Mouse (Mus musculus): ENCODE measurements around the gene Cmtm2a. TPM values are rescaled to one million over a fixed set of nuclear protein-coding genes. Genes with fewer than 3 reads are reported as not detected.
"Not testable (repeated sequence)": the region's sequence is repeated elsewhere in the genome, so short reads cannot be mapped to it uniquely, and the experiment has no call there.

The Cmtm2a gene
- polyA plus RNA-seq, 1 experiment from 2014 or later = not detected

- H3K4me3 ChIP-seq (replicated peaks) = no peak overlapping the region
- 70% methylated on average over 6 of the region's 6 CpGs for WGBS (ENCODE audit: insufficient replicate concordance)
- H3K36me3 ChIP-seq = peaks cover 9% of the 10 kb centered on the region
- ATAC-seq (ENCODE audit: low read depth) = no peak
- no peaks in the 10 kb centered on the region for H3K9me3 ChIP-seq (replicated peaks)
- no peak overlapping the region for H3K9ac ChIP-seq
- no peak overlapping the region for H3K4me2 ChIP-seq
- DNase-seq = no peak
- no peak overlapping the region for H3K27ac ChIP-seq
- 0 out of 2 replicates have a peak, but pooled peaks cover 4% of the 10 kb centered on the region for H3K4me1 ChIP-seq (replicated peaks)
- H3K27me3 ChIP-seq = no peaks in the 10 kb centered on the region
Observed at GRCm38 (mm10) chr8:104268937-104269440, 24.0 kb downstream of the Cmtm2a start.

- H3K27me3 ChIP-seq = no peaks in the 10 kb centered on the region
- no peak overlapping the region for H3K27ac ChIP-seq
- H3K4me1 ChIP-seq (replicated peaks) = 0 out of 2 replicates have a peak, but pooled peaks cover 4% of the 10 kb centered on the region
- no peak for DNase-seq
- H3K36me3 ChIP-seq = peaks cover 15% of the 10 kb centered on the region
- H3K4me2 ChIP-seq = no peak overlapping the region
- H3K4me3 ChIP-seq (replicated peaks) = no peak overlapping the region
- no peak overlapping the region for H3K9ac ChIP-seq
- no peaks in the 10 kb centered on the region for H3K9me3 ChIP-seq (replicated peaks)
- no peak for ATAC-seq (ENCODE audit: low read depth)
Observed at GRCm38 (mm10) chr8:104268368-104268767, 24.6 kb downstream of the Cmtm2a start.

GRCm38 (mm10) chr8:104264271-104264935 is 28.6 kb downstream of the Cmtm2a start:
- not testable (repeated sequence) for H3K9me3 ChIP-seq (replicated peaks); H3K27me3 ChIP-seq; H3K4me1 ChIP-seq (replicated peaks); ATAC-seq (ENCODE audit: low read depth); H3K4me3 ChIP-seq (replicated peaks); H3K27ac ChIP-seq; H3K4me2 ChIP-seq; H3K9ac ChIP-seq; DNase-seq
- peaks cover 19% of the 10 kb centered on the region for H3K36me3 ChIP-seq
- 88% methylated on average over 22 of the region's 22 CpGs for WGBS (ENCODE audit: insufficient replicate concordance)

GRCm38 (mm10) chr8:104261802-104262201 is 31.2 kb downstream of the Cmtm2a start:
- ATAC-seq (ENCODE audit: low read depth); H3K4me2 ChIP-seq; H3K9me3 ChIP-seq (replicated peaks); H3K9ac ChIP-seq; H3K4me3 ChIP-seq (replicated peaks); H3K4me1 ChIP-seq (replicated peaks); H3K27me3 ChIP-seq; H3K27ac ChIP-seq; DNase-seq: not testable (repeated sequence)
- WGBS (ENCODE audit: insufficient replicate concordance) = 81% methylated on average over 5 of the region's 5 CpGs
- H3K36me3 ChIP-seq = peaks cover 41% of the 10 kb centered on the region

- Histone ChIP-seq H3K4me3 (replicated peaks) (no peak overlapping the region), H3K36me3 (peaks cover 8% of the 10 kb centered on the region), H3K9ac (no peak overlapping the region), H3K27me3 (no peaks in the 10 kb centered on the region), H3K27ac (no peak overlapping the region), H3K9me3 (replicated peaks) (no peaks in the 10 kb centered on the region), H3K4me1 (replicated peaks) (peaks cover 29% of the 10 kb centered on the region), H3K4me2 (no peak overlapping the region)
- DNase-seq = peak; percentile 20
- 75% methylated on average over 3 of the region's 3 CpGs for WGBS (ENCODE audit: insufficient replicate concordance)
- ATAC-seq (ENCODE audit: low read depth) = no peak
Observed at GRCm38 (mm10) chr8:104253016-104253415, 40.0 kb downstream of the Cmtm2a start.

GRCm38 (mm10) chr8:104251461-104251860 is 41.5 kb downstream of the Cmtm2a start:
- H3K9ac ChIP-seq = peak overlapping the region; percentile 83
- no peaks in the 10 kb centered on the region for H3K27me3 ChIP-seq
- no peak overlapping the region for H3K27ac ChIP-seq
- H3K4me3 ChIP-seq (replicated peaks) = peak overlapping the region; percentile 78
- no peak for DNase-seq
- H3K9me3 ChIP-seq (replicated peaks) = no peaks in the 10 kb centered on the region
- no peak for ATAC-seq (ENCODE audit: low read depth)
- H3K4me1 ChIP-seq (replicated peaks) = peaks cover 45% of the 10 kb centered on the region
- no peaks in the 10 kb centered on the region for H3K36me3 ChIP-seq
- H3K4me2 ChIP-seq = peak overlapping the region; percentile 91
- 1% methylated on average over 7 of the region's 7 CpGs for WGBS (ENCODE audit: insufficient replicate concordance)

- Histone ChIP-seq H3K4me3 (replicated peaks) (peak within 1 kb of the TSS; percentile 78), H3K4me1 (replicated peaks) (peaks cover 46% of the 10 kb centered on the region), H3K9me3 (replicated peaks) (no peaks in the 10 kb centered on the region), H3K4me2 (peak within 1 kb of the TSS; percentile 91), H3K27ac (peak within 1 kb of the TSS; percentile 79), H3K36me3 (no peaks in the 10 kb centered on the region), H3K27me3 (no peaks in the 10 kb centered on the region), H3K9ac (peak within 1 kb of the TSS; percentile 83)
- DNase-seq (peak; percentile 83), ATAC-seq (ENCODE audit: low read depth) (peak; percentile 85)
- WGBS (ENCODE audit: insufficient replicate concordance) = 4% methylated on average over 41 of the region's 41 CpGs
Observed at GRCm38 (mm10) chr8:104250439-104251367, 42.3 kb downstream of the Cmtm2a start, which contains the start of gene Cklf. Gene Cklf (plus strand): TSS chr8:104250861.

- DNase-seq (no peak), ATAC-seq (ENCODE audit: low read depth) (no peak)
- 72% methylated on average over 7 of the region's 7 CpGs for WGBS (ENCODE audit: insufficient replicate concordance)
- peaks cover 46% of the 10 kb centered on the region for H3K4me1 ChIP-seq (replicated peaks)
- H3K36me3 ChIP-seq = no peaks in the 10 kb centered on the region
- no peak overlapping the region for H3K4me2 ChIP-seq
- no peak overlapping the region; the same call in 1 of the 2 replicates for H3K27ac ChIP-seq
- H3K27me3 ChIP-seq = no peaks in the 10 kb centered on the region
- no peak overlapping the region for H3K4me3 ChIP-seq (replicated peaks)
- no peaks in the 10 kb centered on the region for H3K9me3 ChIP-seq (replicated peaks)
- no peak overlapping the region for H3K9ac ChIP-seq
Observed at GRCm38 (mm10) chr8:104249442-104249996, 43.5 kb downstream of the Cmtm2a start.

GRCm38 (mm10) chr8:104248276-104248675 is 44.7 kb downstream of the Cmtm2a start, which contains the start of gene Tk2:
Gene Tk2 (minus strand): TSS chr8:104248558.
- peak; percentile 67 for DNase-seq
- H3K27ac ChIP-seq = peak within 1 kb of the TSS; percentile 63
- H3K36me3 ChIP-seq = no peaks in the 10 kb centered on the region
- H3K9me3 ChIP-seq (replicated peaks) = no peaks in the 10 kb centered on the region
- H3K9ac ChIP-seq = peak within 1 kb of the TSS; percentile 88
- ATAC-seq (ENCODE audit: low read depth) = peak; percentile 85
- peaks cover 46% of the 10 kb centered on the region for H3K4me1 ChIP-seq (replicated peaks)
- peak within 1 kb of the TSS; percentile 89 for H3K4me3 ChIP-seq (replicated peaks)
- 0% methylated on average over 28 of the region's 28 CpGs for WGBS (ENCODE audit: insufficient replicate concordance)
- no peaks in the 10 kb centered on the region for H3K27me3 ChIP-seq
- H3K4me2 ChIP-seq = peak within 1 kb of the TSS; percentile 90

- H3K27me3 ChIP-seq = no peaks in the 10 kb centered on the region
- H3K4me1 ChIP-seq (replicated peaks) = peaks cover 46% of the 10 kb centered on the region
- peak overlapping the region; percentile 63 for H3K27ac ChIP-seq
- ATAC-seq (ENCODE audit: low read depth) (peak; percentile 29; the same call in 1 of the 2 replicates), DNase-seq (no peak)
- peak overlapping the region; percentile 90 for H3K4me2 ChIP-seq
- no peaks in the 10 kb centered on the region for H3K9me3 ChIP-seq (replicated peaks)
- peak overlapping the region; percentile 88 for H3K9ac ChIP-seq
- WGBS (ENCODE audit: insufficient replicate concordance) = 2% methylated on average over 11 of the region's 11 CpGs
- H3K4me3 ChIP-seq (replicated peaks) = peak overlapping the region; percentile 89
- H3K36me3 ChIP-seq = no peaks in the 10 kb centered on the region
Observed at GRCm38 (mm10) chr8:104247908-104248275, 45.1 kb downstream of the Cmtm2a start.
